Mouse (Mus musculus) limb, embryonic 14.5 days (tissue): ENCODE measurements around the gene Tanc1. TPM values are rescaled to one million over a fixed set of nuclear protein-coding genes. Genes with fewer than 3 reads are reported as not detected.

Source experiments
- ATAC-seq: fragments of 200-750 bp; cut with Nextera tagmentation; 2 replicates; pipeline ENCODE4 v1.8.0; 2017; ENCODE audit warnings: low read depth, moderate number of reproducible peaks, moderate TSS enrichment; ENCODE audit not compliant: low FRiP score
- DNase-seq: peaks from one replicate; pipeline ENCODE4 v3.0.0-alpha.2; 2015; ENCODE audit warnings: low spot score
- H3K27ac ChIP-seq: fragments of 300-500 bp; sonication (generic); replicated peaks from 2 replicates; pipeline ENCODE4 v1.5.1; 2014; ENCODE audit warnings: low read depth, mild to moderate bottlenecking, low read length, moderate library complexity, mixed read lengths
- H3K27me3 ChIP-seq: fragments of 300-500 bp; sonication (generic); 2 replicates; pipeline ENCODE4 v1.6.1; 2014; ENCODE audit warnings: low read length, mixed read lengths; ENCODE audit not compliant: control insufficient read depth, insufficient read depth
- H3K36me3 ChIP-seq: fragments of 300-500 bp; sonication (generic); 2 replicates; pipeline ENCODE4 v1.6.1; 2014; ENCODE audit warnings: mild to moderate bottlenecking, low read length, moderate library complexity, mixed read lengths; ENCODE audit not compliant: control insufficient read depth, insufficient read depth
- H3K4me1 ChIP-seq: fragments of 300-500 bp; sonication (generic); 2 replicates; pipeline ENCODE4 v1.6.1; 2014; ENCODE audit warnings: antibody characterized with exemption, low read length, mixed read lengths; ENCODE audit not compliant: control insufficient read depth, insufficient read depth
- H3K4me2 ChIP-seq: fragments of 300-500 bp; sonication (generic); replicated peaks from 2 replicates; pipeline ENCODE4 v1.6.1; 2014; ENCODE audit warnings: low read depth, mild to moderate bottlenecking, low read length, moderate library complexity; ENCODE audit not compliant: severe bottlenecking
- H3K4me3 ChIP-seq: fragments of 300-500 bp; sonication (generic); replicated peaks from 2 replicates; pipeline ENCODE4 v1.5.1; 2014; ENCODE audit warnings: low read length
- H3K9ac ChIP-seq: fragments of 300-500 bp; sonication (generic); 2 replicates; pipeline ENCODE4 v1.6.1; 2014; ENCODE audit warnings: mild to moderate bottlenecking, low read depth, low read length, moderate library complexity; ENCODE audit not compliant: severe bottlenecking
- H3K9me3 ChIP-seq: fragments of 300-500 bp; sonication (generic); 2 replicates; pipeline ENCODE4 v1.6.1; 2016; ENCODE audit warnings: low read length; ENCODE audit not compliant: control insufficient read depth
- POLR2A ChIP-seq: fragments of 200-500 bp; IDR thresholded peaks from 2 replicates; pipeline ENCODE4 v1.8.0; 2012; ENCODE audit warnings: inconsistent platforms, mild to moderate bottlenecking, moderate library complexity, borderline replicate concordance; ENCODE audit not compliant: insufficient read depth, insufficient read length; ENCODE audit errors: extremely low read depth
- WGBS: fragments of 180-500 bp; shearing (Covaris S2); extraction: QIAGEN DNeasy Blood & Tissue Kit; methylation state at CpG from one replicate; pipeline ENCODE4 v1.1.7; 2014; 5-methylcytosine and 5-hydroxymethylcytosine counted together
- polyA plus RNA-seq, 2 experiments: library from polyadenylated mRNA; depleted of rRNA in 1 of 2; stranded (reverse) in 1 of 2; unstranded in 1 of 2; fragments of >200 nt; fragmentation: Nextera tagmentation in 1 of 2; extraction: Ambion mirVana in 1 of 2; gene quantifications; 2 replicates each; pipeline versions ENCODE4 v1.2.1 to v1.2.3; 2012 to 2014

Tanc1 gene
- polyA plus RNA-seq, 2 experiments = 24.1 to 35.3 TPM

GRCm38 (mm10) chr2:59629829-59630228 lies 18.0 kb downstream of the Tanc1 start:
- 61% methylated on average over 4 of the region's 4 CpGs for WGBS
- no peaks in the 10 kb centered on the region for H3K9me3 ChIP-seq
- H3K9ac ChIP-seq = no peak overlapping the region
- DNase-seq (no peak), ATAC-seq (no peak)
- H3K4me1 ChIP-seq = peaks cover 63% of the 10 kb centered on the region
- H3K27me3 ChIP-seq = no peaks in the 10 kb centered on the region
- no peak overlapping the region for H3K4me2 ChIP-seq
- no peak overlapping the region for H3K27ac ChIP-seq
- no peak overlapping the region for H3K4me3 ChIP-seq
- no peak for TF ChIP-seq POLR2A
- H3K36me3 ChIP-seq = no peaks in the 10 kb centered on the region

DNA sequence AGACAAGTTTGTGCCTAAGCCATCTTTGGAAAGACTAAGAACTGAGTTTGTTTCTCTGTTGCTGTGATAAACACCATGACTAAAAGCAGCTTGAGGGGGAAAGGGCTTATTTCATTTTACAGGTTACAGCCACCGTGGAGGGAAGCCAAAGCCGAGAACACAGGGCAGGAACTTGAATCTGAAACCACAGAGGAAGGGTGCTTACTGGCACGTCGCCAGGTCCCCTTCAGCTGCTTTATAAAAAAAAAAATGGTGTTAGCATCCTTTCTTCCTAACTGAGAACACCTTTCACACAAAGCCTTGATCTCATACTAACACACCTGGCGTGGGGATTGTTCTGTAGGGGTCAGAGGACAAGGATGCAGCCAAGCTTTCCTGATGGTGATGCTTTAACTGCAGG lies 19.6 kb downstream of the Tanc1 start:
- Histone ChIP-seq H3K36me3 (no peaks in the 10 kb centered on the region), H3K4me1 (peaks cover 57% of the 10 kb centered on the region), H3K4me2 (no peak overlapping the region), H3K9ac (no peak overlapping the region), H3K4me3 (no peak overlapping the region), H3K27me3 (no peaks in the 10 kb centered on the region), H3K27ac (no peak overlapping the region), H3K9me3 (no peaks in the 10 kb centered on the region)
- WGBS = 42% methylated on average over 5 of the region's 5 CpGs
- ATAC-seq (no peak), DNase-seq (no peak)
- TF ChIP-seq POLR2A = no peak

DNA sequence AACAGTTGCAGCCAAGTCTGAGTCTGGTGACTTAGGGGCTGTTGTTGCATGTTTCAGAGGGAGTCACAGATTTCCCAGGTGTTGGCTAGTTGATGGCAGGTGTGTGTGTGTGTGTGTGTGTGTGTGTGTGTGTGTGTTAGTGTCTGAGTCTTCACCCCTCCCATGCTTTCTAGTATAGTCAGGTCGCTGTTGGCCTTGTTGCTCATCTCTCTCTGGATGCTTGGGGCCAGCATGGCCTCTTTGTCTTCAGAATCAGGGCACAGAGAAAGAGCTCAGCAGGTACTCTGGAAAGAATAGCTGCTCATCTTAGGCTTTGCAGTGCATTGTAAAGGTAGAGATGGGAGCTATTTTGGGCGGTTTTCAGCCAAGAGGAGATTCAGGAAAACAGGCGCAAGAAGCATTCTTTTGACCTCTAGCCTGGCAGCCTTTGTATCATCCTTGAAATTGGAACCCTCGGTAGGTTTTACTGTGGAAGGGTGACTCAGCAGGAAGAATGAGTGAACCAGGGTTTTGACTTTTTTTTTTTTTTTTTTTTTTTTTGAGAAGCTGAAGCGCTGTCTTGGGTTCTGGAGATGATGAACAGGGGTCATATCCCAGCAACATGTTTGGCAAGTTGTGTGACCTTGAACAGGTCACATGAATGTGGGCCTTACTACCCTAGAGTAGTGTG lies 22.1 kb downstream of the Tanc1 start:
- H3K36me3 ChIP-seq = no peaks in the 10 kb centered on the region
- ATAC-seq (no peak), DNase-seq (no peak)
- 72% methylated on average over 5 of the region's 5 CpGs for WGBS
- H3K4me1 ChIP-seq = peaks cover 32% of the 10 kb centered on the region
- no peak overlapping the region for H3K9ac ChIP-seq
- no peak overlapping the region for H3K27ac ChIP-seq
- TF ChIP-seq POLR2A = no peak
- no peaks in the 10 kb centered on the region for H3K9me3 ChIP-seq
- no peak overlapping the region for H3K4me3 ChIP-seq
- H3K4me2 ChIP-seq = no peak overlapping the region
- no peaks in the 10 kb centered on the region for H3K27me3 ChIP-seq

DNA sequence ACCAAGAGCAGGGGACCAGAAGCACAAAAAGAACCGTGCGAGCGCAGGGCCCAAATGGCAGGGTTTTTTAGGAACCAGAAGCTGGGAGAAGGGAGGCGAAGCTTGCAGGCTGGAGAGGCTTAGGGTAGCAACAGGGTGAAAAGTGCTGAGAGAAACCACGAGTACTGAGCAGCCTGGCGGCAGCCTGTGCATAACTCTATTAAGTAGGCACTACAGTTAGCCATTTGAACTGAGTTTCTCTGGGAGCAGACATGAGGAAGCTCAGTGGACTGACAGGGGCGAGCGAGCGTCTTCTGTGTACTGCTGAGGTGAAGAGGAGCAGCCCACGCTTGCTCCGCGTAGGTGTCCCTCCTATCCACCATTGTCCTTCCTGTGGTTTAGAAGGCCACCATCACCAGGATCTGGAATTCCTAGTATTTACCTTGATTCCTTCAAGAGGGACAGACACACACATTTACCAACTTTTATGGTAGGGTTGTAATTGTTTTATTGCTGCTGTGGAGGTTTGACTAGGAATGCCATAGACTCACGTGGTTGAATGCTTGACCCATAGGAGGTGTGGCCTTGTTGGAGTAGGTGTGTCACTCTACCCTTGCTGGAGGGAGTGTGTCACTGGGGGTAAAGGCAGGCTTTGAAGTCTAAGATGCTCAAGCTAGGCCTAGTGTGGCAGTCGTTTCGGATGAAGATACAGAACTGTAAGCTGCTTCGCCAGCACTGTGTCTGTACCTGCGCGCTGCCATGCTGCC lies 25.4 kb downstream of the Tanc1 start:
- Histone ChIP-seq H3K27ac (no peak overlapping the region), H3K4me1 (peaks cover 6% of the 10 kb centered on the region; the same call in 1 of the 2 replicates), H3K36me3 (no peaks in the 10 kb centered on the region), H3K4me3 (no peak overlapping the region), H3K4me2 (no peak overlapping the region), H3K9me3 (no peaks in the 10 kb centered on the region), H3K27me3 (no peaks in the 10 kb centered on the region), H3K9ac (no peak overlapping the region)
- TF ChIP-seq POLR2A = no peak
- DNase-seq (no peak), ATAC-seq (no peak)
- WGBS = 73% methylated on average over 18 of the region's 18 CpGs

DNA sequence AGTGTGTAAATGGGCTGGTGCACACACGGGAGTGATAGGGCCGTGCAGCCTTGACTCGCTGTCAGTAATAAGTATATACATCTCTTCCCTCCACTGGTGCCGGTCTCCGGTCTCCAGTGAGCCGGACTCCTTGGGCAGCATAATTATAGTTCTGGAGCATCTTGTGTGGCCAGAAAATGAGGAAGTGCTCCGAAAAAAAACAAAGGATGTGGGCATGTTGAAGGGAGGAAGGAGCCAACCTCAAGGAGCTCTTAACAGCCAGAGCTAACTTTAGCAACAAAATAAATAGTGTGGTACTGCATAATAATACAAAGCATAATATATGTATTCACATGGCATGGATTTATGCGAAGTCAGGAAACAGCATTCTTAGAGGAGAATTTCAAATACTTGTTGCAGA lies 30.9 kb downstream of the Tanc1 start:
- DNase-seq (no peak), ATAC-seq (no peak)
- Histone ChIP-seq H3K4me1 (peaks cover 21% of the 10 kb centered on the region), H3K4me3 (no peak overlapping the region), H3K4me2 (no peak overlapping the region), H3K27ac (no peak overlapping the region), H3K9me3 (no peaks in the 10 kb centered on the region), H3K9ac (no peak overlapping the region), H3K36me3 (0 out of 2 replicates have a peak, but pooled peaks cover 4% of the 10 kb centered on the region), H3K27me3 (no peaks in the 10 kb centered on the region)
- 79% methylated on average over 8 of the region's 8 CpGs for WGBS
- no peak for TF ChIP-seq POLR2A
